Mouse (Mus musculus) neural tube, embryonic 12.5 days (tissue): ENCODE data around the gene Met. TPM values are rescaled to one million over a fixed set of nuclear protein-coding genes. Genes with fewer than 3 reads are reported as not detected.

ENCODE experiments used
- ATAC-seq: fragments of 200-750 bp; cut with Nextera tagmentation; 2 replicates; pipeline ENCODE4 v1.8.0; 2017; ENCODE audit warnings: low read depth, mild to moderate bottlenecking, moderate TSS enrichment, moderate library complexity; ENCODE audit not compliant: low FRiP score
- H3K27ac ChIP-seq: fragments of 300-500 bp; sonication (generic); 2 replicates; pipeline ENCODE4 v1.5.1; 2016
- H3K27me3 ChIP-seq: fragments of 300-500 bp; sonication (generic); replicated peaks from 2 replicates; pipeline ENCODE4 v1.6.1; 2016; ENCODE audit warnings: mild to moderate bottlenecking
- H3K36me3 ChIP-seq: fragments of 300-500 bp; sonication (generic); 2 replicates; pipeline ENCODE4 v1.6.1; 2016; ENCODE audit warnings: mild to moderate bottlenecking
- H3K4me1 ChIP-seq: fragments of 300-500 bp; sonication (generic); 2 replicates; pipeline ENCODE4 v1.6.1; 2016
- H3K4me2 ChIP-seq: fragments of 300-500 bp; sonication (generic); replicated peaks from 2 replicates; pipeline ENCODE4 v1.6.1; 2016; ENCODE audit warnings: mild to moderate bottlenecking
- H3K4me3 ChIP-seq: fragments of 300-500 bp; sonication (generic); 2 replicates; pipeline ENCODE4 v1.5.1; 2016
- H3K9ac ChIP-seq: fragments of 300-500 bp; sonication (generic); 2 replicates; pipeline ENCODE4 v1.6.1; 2016; ENCODE audit warnings: mild to moderate bottlenecking
- H3K9me3 ChIP-seq: fragments of 300-500 bp; sonication (generic); 2 replicates; pipeline ENCODE4 v1.6.1; 2016; ENCODE audit warnings: mild to moderate bottlenecking
- WGBS: fragments of 180-500 bp; shearing (Covaris S2); methylation state at CpG from one replicate; pipeline ENCODE4 v1.1.7; 2016; 5-methylcytosine and 5-hydroxymethylcytosine counted together
- polyA plus RNA-seq: library from polyadenylated mRNA; unstranded; fragments of >200 nt; fragmentation: Nextera tagmentation; extraction: Ambion mirVana; gene quantifications from 2 replicates; pipeline ENCODE4 v1.2.1, GENCODE M21; 2016

The Met gene
- polyA plus RNA-seq, 1 experiment from 2014 or later, result 5.3 TPM

- 82% methylated on average over 4 of the region's 4 CpGs for WGBS
- Histone ChIP-seq H3K4me2 (no peak overlapping the region), H3K4me3 (no peak overlapping the region), H3K9me3 (no peaks in the 10 kb centered on the region), H3K4me1 (no peaks in the 10 kb centered on the region), H3K9ac (no peak overlapping the region), H3K27me3 (no peaks in the 10 kb centered on the region), H3K36me3 (no peaks in the 10 kb centered on the region), H3K27ac (no peak overlapping the region)
- no peak for ATAC-seq
Measured at GRCm38 (mm10) chr6:17522917-17523316, 59.3 kb downstream of the Met start.

DNA sequence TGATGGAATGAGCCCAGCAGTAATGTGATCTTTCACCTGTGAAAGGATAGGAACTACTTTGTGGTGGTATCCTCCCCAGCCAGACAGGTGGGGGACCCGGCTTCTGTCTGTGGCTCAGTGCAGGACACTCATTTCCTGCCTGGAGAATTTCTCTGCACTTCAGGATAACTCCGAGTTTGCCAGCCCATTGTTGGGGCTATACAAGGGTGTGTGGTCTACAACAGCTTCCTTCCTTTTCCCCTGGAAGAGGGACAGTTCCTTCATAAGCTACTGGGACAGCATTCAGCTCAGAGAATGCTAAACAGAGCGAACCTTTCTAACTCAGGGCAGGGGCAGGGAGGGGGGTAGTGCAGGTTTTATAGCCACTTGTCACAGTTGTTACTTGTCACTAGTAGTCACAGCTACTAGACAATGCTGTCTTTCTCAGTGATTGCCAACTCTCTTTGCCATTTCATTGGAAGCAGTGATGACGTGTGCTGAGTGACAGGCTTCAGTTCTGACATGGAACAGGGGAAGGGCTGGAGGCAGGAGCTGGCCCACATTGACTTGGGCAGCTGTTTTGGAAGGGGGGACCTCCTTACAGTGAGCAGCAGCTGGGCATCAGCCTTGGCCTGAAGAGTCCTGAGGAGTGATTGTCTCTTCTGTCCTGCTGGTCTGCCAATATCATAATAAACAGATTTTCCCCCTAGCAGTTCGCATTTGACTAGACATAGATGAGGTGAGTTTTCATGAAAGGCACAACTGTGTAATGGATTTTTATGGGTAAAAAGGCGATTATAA, 66.1 kb downstream of the Met start:
- 0 out of 2 replicates have a peak, but pooled peaks have one; percentile 7 for ATAC-seq
- no peaks in the 10 kb centered on the region for H3K36me3 ChIP-seq
- WGBS, result 60% methylated on average over 6 of the region's 6 CpGs
- no peak overlapping the region for H3K27ac ChIP-seq
- H3K4me2 ChIP-seq, result no peak overlapping the region
- H3K27me3 ChIP-seq, result no peaks in the 10 kb centered on the region
- no peak overlapping the region for H3K4me3 ChIP-seq
- H3K9me3 ChIP-seq, result no peaks in the 10 kb centered on the region
- H3K4me1 ChIP-seq, result 0 out of 2 replicates have a peak, but pooled peaks cover 5% of the 10 kb centered on the region
- H3K9ac ChIP-seq, result no peak overlapping the region

DNA sequence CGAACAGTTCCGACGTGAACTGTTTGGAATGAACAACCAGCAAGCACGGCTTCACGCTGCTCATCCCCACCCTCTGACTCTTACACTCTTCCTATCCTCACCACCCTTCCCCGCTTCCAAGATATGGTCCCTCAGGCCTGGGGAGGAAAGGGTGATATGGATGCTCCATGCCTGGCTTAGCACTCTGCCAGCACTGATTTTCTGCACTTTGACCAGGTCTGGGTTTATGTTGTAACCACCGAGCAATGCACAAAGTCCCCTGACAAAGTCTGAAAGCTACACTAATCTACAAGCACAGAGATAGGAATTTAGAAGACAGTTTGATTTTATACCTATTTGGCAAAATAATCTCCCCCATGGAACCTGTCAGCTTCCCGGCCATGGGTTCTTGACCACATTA, 78.0 kb downstream of the Met start:
- no peak for ATAC-seq

DNA sequence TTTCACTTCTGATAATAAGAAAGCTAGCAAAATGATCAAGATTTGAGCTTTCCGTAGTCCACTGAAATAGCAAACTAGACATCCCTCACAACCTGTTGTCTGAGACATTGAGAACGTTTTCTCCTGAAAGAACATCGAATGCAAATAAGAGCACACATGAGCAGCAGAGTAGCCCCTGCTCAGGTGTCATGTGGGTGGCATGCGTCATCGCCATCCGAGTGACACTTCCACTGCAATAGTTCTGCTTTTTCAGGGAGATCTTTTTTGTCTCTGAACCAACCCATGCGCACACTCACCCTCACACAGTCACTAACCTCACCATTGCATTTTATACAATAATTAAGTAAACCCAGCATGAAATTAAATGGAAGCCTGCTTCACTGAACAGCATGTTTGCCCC, 78.8 kb downstream of the Met start:
- Histone ChIP-seq H3K27ac (no peak overlapping the region), H3K4me1 (peaks cover 5% of the 10 kb centered on the region; the same call in 1 of the 2 replicates), H3K27me3 (no peaks in the 10 kb centered on the region), H3K9ac (no peak overlapping the region), H3K4me2 (no peak overlapping the region), H3K36me3 (no peaks in the 10 kb centered on the region), H3K4me3 (no peak overlapping the region), H3K9me3 (no peaks in the 10 kb centered on the region)
- 81% methylated on average over 7 of the region's 7 CpGs for WGBS
- no peak for ATAC-seq

More for the DNA sequence above, 78.0 kb downstream of the Met start:
- WGBS, result 93% methylated on average over 8 of the region's 8 CpGs
- no peak overlapping the region for H3K27ac ChIP-seq
- no peak overlapping the region for H3K9ac ChIP-seq
- H3K36me3 ChIP-seq, result no peaks in the 10 kb centered on the region
- H3K4me3 ChIP-seq, result no peak overlapping the region
- H3K4me1 ChIP-seq, result peaks cover 5% of the 10 kb centered on the region; the same call in 1 of the 2 replicates
- H3K4me2 ChIP-seq, result no peak overlapping the region
- no peaks in the 10 kb centered on the region for H3K27me3 ChIP-seq
- H3K9me3 ChIP-seq, result no peaks in the 10 kb centered on the region

DNA sequence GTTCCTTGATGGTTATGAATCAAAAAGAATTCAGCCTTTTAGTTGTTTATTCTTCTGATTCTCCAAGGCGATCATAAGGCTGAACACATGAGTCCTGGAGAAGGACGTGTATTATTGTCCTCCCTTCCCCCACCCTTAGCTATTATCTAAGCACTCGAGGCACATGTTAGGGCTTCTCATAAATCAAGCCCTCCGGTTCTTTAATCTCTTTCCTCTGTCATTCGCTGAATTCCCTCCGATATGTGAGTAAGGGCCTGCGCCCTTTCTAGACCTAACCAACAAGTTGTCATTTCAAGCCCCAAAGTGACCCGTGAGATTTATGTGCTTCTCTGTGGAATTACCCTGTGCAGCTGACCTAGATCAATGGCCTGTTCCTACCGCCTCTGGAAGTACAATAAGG, 81.9 kb downstream of the Met start:
- H3K4me2 ChIP-seq, result no peak overlapping the region
- H3K27ac ChIP-seq, result no peak overlapping the region
- no peaks in the 10 kb centered on the region for H3K9me3 ChIP-seq
- ATAC-seq, result peak; percentile 61; the same call in 1 of the 2 replicates
- H3K36me3 ChIP-seq, result no peaks in the 10 kb centered on the region
- no peaks in the 10 kb centered on the region for H3K27me3 ChIP-seq
- H3K4me3 ChIP-seq, result no peak overlapping the region
- H3K4me1 ChIP-seq, result peaks cover 5% of the 10 kb centered on the region; the same call in 1 of the 2 replicates
- WGBS, result 19% methylated on average over 9 of the region's 9 CpGs
- no peak overlapping the region for H3K9ac ChIP-seq

- peaks cover 5% of the 10 kb centered on the region; the same call in 1 of the 2 replicates for H3K4me1 ChIP-seq
- no peaks in the 10 kb centered on the region for H3K27me3 ChIP-seq
- no peak overlapping the region for H3K4me3 ChIP-seq
- no peaks in the 10 kb centered on the region for H3K9me3 ChIP-seq
- 57% methylated on average over 9 of the region's 9 CpGs for WGBS
- H3K27ac ChIP-seq, result no peak overlapping the region
- no peaks in the 10 kb centered on the region for H3K36me3 ChIP-seq
- no peak for ATAC-seq
- H3K9ac ChIP-seq, result no peak overlapping the region
- H3K4me2 ChIP-seq, result no peak overlapping the region
Measured at GRCm38 (mm10) chr6:17546341-17546740, 82.7 kb downstream of the Met start.

DNA sequence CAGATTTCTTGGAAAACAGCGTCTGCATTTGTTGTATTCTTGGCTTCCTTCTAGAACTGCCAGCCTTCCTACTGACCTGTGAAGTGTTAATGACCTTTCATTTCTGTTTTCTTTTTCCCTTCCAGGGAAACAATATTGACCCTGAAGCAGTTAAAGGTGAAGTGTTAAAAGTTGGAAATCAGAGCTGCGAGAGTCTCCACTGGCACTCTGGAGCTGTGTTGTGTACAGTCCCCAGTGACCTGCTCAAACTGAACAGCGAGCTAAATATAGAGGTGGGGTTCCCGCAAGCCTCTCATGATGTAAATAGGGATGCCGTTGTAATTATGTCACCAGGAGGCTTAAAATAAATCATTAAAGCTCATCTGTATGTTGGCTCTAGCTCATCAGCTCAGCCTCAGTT, 83.2 kb downstream of the Met start:
- no peak for ATAC-seq
- no peaks in the 10 kb centered on the region for H3K27me3 ChIP-seq
- H3K27ac ChIP-seq, result no peak overlapping the region
- WGBS, result 47% methylated on average over 5 of the region's 5 CpGs
- H3K4me2 ChIP-seq, result no peak overlapping the region
- H3K4me3 ChIP-seq, result no peak overlapping the region
- no peaks in the 10 kb centered on the region for H3K36me3 ChIP-seq
- H3K9me3 ChIP-seq, result no peaks in the 10 kb centered on the region
- peaks cover 5% of the 10 kb centered on the region; the same call in 1 of the 2 replicates for H3K4me1 ChIP-seq
- no peak overlapping the region for H3K9ac ChIP-seq

DNA sequence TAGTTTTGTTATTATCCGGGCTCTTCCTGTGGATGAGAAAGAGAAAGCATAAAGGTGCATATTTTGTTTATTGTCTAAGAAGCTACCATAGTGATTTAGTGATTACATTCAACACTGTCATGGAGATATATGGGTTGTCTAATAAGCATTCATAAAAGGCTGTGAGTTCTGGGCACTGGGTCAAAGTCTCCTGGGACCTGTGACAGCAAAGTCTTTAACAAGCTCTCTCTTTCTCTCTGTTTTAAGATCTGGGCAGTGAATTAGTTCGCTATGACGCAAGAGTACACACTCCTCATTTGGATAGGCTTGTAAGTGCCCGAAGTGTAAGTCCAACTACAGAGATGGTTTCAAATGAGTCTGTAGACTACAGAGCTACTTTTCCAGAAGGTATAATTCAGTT, 85.2 kb downstream of the Met start:
- Histone ChIP-seq H3K4me3 (no peak overlapping the region), H3K4me2 (no peak overlapping the region), H3K27me3 (no peaks in the 10 kb centered on the region), H3K9me3 (no peaks in the 10 kb centered on the region), H3K36me3 (no peaks in the 10 kb centered on the region), H3K9ac (no peak overlapping the region), H3K27ac (no peak overlapping the region), H3K4me1 (peaks cover 5% of the 10 kb centered on the region; the same call in 1 of the 2 replicates)
- 82% methylated on average over 4 of the region's 4 CpGs for WGBS
- no peak for ATAC-seq

DNA sequence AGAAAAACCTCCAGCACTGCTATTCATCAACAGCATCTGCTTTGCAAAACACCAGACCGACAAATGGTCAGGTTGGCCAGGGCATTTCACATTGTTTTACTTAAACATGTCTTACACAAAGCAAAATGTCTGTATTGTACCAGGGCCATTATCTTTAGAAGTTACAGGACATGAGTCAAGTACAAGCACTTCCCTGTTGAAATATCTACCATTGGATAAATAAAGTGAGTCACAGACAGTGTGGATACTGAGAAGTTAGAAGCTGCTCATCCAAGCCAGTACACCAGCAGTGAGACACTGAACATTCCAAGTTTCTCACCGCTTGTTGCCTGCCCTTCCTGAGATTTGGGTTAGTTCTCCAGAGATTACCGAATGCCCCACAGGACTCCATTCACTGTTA, 86.0 kb downstream of the Met start:
- ATAC-seq, result no peak
- Histone ChIP-seq H3K4me3 (no peak overlapping the region), H3K36me3 (no peaks in the 10 kb centered on the region), H3K4me2 (no peak overlapping the region), H3K4me1 (peaks cover 5% of the 10 kb centered on the region; the same call in 1 of the 2 replicates), H3K9ac (no peak overlapping the region), H3K27me3 (no peaks in the 10 kb centered on the region), H3K9me3 (no peaks in the 10 kb centered on the region), H3K27ac (no peak overlapping the region)
- 92% methylated on average over 3 of the region's 3 CpGs for WGBS

DNA sequence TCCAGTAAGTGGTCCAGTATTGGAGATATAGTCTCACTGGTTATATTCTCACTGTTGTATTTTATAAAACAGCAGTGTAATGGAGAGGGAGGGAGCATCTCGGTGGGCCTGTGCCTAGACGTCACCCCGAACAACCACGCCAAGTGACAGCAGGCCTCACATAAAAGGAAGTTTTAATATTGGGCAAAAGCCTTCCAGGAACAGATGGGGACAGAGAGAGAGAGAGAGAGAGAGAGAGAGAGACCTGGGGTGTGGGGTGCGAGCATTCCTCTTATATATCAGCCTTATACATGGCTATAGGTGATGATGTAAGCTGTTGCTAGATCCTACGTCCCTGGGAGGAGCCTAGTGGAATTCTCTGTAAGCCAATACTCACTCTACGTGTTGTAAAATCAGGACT, 90.7 kb downstream of the Met start:
- peak; percentile 41; the same call in 1 of the 2 replicates for ATAC-seq
- no peaks in the 10 kb centered on the region for H3K4me1 ChIP-seq
- H3K36me3 ChIP-seq, result no peaks in the 10 kb centered on the region
- no peak overlapping the region for H3K27ac ChIP-seq
- no peak overlapping the region for H3K4me2 ChIP-seq
- no peak overlapping the region for H3K9ac ChIP-seq
- WGBS, result 86% methylated on average over 7 of the region's 7 CpGs
- H3K27me3 ChIP-seq, result no peaks in the 10 kb centered on the region
- H3K4me3 ChIP-seq, result no peak overlapping the region
- no peaks in the 10 kb centered on the region for H3K9me3 ChIP-seq

- Histone ChIP-seq H3K4me2 (no peak overlapping the region), H3K9ac (no peak overlapping the region), H3K27ac (no peak overlapping the region), H3K9me3 (no peaks in the 10 kb centered on the region), H3K36me3 (no peaks in the 10 kb centered on the region), H3K4me1 (no peaks in the 10 kb centered on the region), H3K27me3 (0 out of 2 replicates have a peak, but pooled peaks cover 3% of the 10 kb centered on the region), H3K4me3 (no peak overlapping the region)
- peak; percentile 48; the same call in 1 of the 2 replicates for ATAC-seq
- 25% methylated on average over 3 of the region's 3 CpGs for WGBS
Measured at GRCm38 (mm10) chr6:17554757-17555156, 91.2 kb downstream of the Met start.

DNA sequence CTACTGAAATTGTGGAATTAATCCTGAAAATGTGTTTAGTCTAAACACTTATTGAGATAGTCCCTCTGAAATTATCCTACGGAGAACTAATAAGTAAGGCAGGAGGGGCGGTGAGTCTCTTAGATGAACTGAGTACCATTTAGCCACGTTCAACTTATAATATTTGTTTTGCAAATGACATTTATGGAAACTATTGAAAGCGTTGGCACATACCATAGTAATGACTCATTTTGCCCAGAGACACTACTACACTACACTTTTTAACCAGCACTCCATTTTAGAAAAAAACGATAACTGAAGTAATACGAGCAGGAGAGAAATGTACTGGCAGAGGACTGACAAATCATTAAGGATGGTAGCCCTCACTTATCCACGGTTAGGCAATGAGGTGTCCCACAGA, 92.1 kb downstream of the Met start:
- Histone ChIP-seq H3K27ac (no peak overlapping the region), H3K36me3 (no peaks in the 10 kb centered on the region), H3K4me2 (no peak overlapping the region), H3K9ac (no peak overlapping the region), H3K27me3 (peaks cover 7% of the 10 kb centered on the region; the same call in 1 of the 2 replicates), H3K4me1 (no peaks in the 10 kb centered on the region), H3K9me3 (no peaks in the 10 kb centered on the region), H3K4me3 (no peak overlapping the region)
- WGBS, result 92% methylated on average over 7 of the region's 7 CpGs
- ATAC-seq, result no peak

GRCm38 (mm10) chr6:17559657-17560056, 96.1 kb downstream of the Met start:
- peaks cover 7% of the 10 kb centered on the region; the same call in 1 of the 2 replicates for H3K27me3 ChIP-seq
- 86% methylated on average over 4 of the region's 4 CpGs for WGBS

More at GRCm38 (mm10) chr6:17559657-17560056, 96.1 kb downstream of the Met start:
- peaks cover 6% of the 10 kb centered on the region; the same call in 1 of the 2 replicates for H3K4me1 ChIP-seq
- no peak overlapping the region for H3K4me2 ChIP-seq
- H3K9ac ChIP-seq, result no peak overlapping the region
- no peaks in the 10 kb centered on the region for H3K9me3 ChIP-seq
- H3K4me3 ChIP-seq, result no peak overlapping the region
- H3K27ac ChIP-seq, result no peak overlapping the region
- H3K36me3 ChIP-seq, result no peaks in the 10 kb centered on the region
- ATAC-seq, result no peak
